Mouse (Mus musculus) embryonic facial prominence, embryonic 14.5 days (tissue): Measurements from ENCODE around the gene Eif4e. TPM values are rescaled to one million over a fixed set of nuclear protein-coding genes. Genes with fewer than 3 reads are reported as not detected.
A peak's percentile ranks its signal among the peaks of the same experiment; 100 is the strongest.

ENCODE experiments used
- ATAC-seq: fragments of 200-750 bp; cut with Nextera tagmentation; 2 replicates; pipeline ENCODE4 v1.8.0; 2017; ENCODE audit warnings: low read depth, moderate number of reproducible peaks, moderate TSS enrichment
- DNase-seq: peaks from one replicate; pipeline ENCODE4 v3.0.0-alpha.2; 2015; ENCODE audit warnings: low spot score
- H3K27ac ChIP-seq: fragments of 300-500 bp; sonication (generic); replicated peaks from 2 replicates; pipeline ENCODE4 v1.5.1; 2014; ENCODE audit warnings: low read depth, mild to moderate bottlenecking, low read length, moderate library complexity
- H3K27me3 ChIP-seq: fragments of 300-500 bp; sonication (generic); replicated peaks from 2 replicates; pipeline ENCODE4 v1.6.1; 2014; ENCODE audit warnings: low read length; ENCODE audit not compliant: control insufficient read depth, insufficient read depth
- H3K36me3 ChIP-seq: fragments of 300-500 bp; sonication (generic); 2 replicates; pipeline ENCODE4 v1.6.1; 2014; ENCODE audit warnings: low read length, mixed read lengths; ENCODE audit not compliant: control insufficient read depth, insufficient read depth
- H3K4me1 ChIP-seq: fragments of 300-500 bp; sonication (generic); 2 replicates; pipeline ENCODE4 v1.6.1; 2014; ENCODE audit warnings: antibody characterized with exemption, low read length; ENCODE audit not compliant: control insufficient read depth, insufficient read depth
- H3K4me2 ChIP-seq: fragments of 300-500 bp; sonication (generic); 2 replicates; pipeline ENCODE4 v1.6.1; 2014; ENCODE audit warnings: low read depth, mild to moderate bottlenecking, low read length, moderate library complexity, mixed read lengths
- H3K4me3 ChIP-seq: fragments of 300-500 bp; sonication (generic); 2 replicates; pipeline ENCODE4 v1.5.1; 2014; ENCODE audit warnings: low read depth, mild to moderate bottlenecking, low read length
- H3K9ac ChIP-seq: fragments of 300-500 bp; sonication (generic); 2 replicates; pipeline ENCODE4 v1.6.1; 2014; ENCODE audit warnings: low read depth, mild to moderate bottlenecking, low read length, moderate library complexity, mixed read lengths
- H3K9me3 ChIP-seq: fragments of 300-500 bp; sonication (generic); 2 replicates; pipeline ENCODE4 v1.6.1; 2016; ENCODE audit warnings: low read length; ENCODE audit not compliant: control insufficient read depth
- WGBS: fragments of 180-500 bp; shearing (Covaris S2); extraction: QIAGEN DNeasy Blood & Tissue Kit; methylation state at CpG from one replicate; pipeline ENCODE4 v1.1.7; 2014; 5-methylcytosine and 5-hydroxymethylcytosine counted together
- polyA plus RNA-seq: library from polyadenylated mRNA; unstranded; fragments of >200 nt; fragmentation: Nextera tagmentation; extraction: Ambion mirVana; gene quantifications from 2 replicates; pipeline ENCODE4 v1.2.1, GENCODE M21; 2014

Eif4e gene
- polyA plus RNA-seq, 1 experiment from 2014 or later: 333 TPM

GRCm38 (mm10) chr3:138586213-138586612 lies 60.2 kb downstream of the Eif4e start:
- Histone ChIP-seq H3K36me3 (no peaks in the 10 kb centered on the region), H3K4me1 (no peaks in the 10 kb centered on the region), H3K4me3 (no peak overlapping the region), H3K4me2 (no peak overlapping the region), H3K27ac (no peak overlapping the region), H3K9ac (no peak overlapping the region), H3K27me3 (no peaks in the 10 kb centered on the region), H3K9me3 (peaks cover 10% of the 10 kb centered on the region; the same call in 1 of the 2 replicates)
- 51% methylated on average over 7 of the region's 7 CpGs for WGBS
- no peak for DNase-seq
- no peak for ATAC-seq

GRCm38 (mm10) chr3:138587137-138587536 lies 61.2 kb downstream of the Eif4e start:
- no peaks in the 10 kb centered on the region for H3K27me3 ChIP-seq
- H3K9me3 ChIP-seq: peaks cover 10% of the 10 kb centered on the region; the same call in 1 of the 2 replicates
- H3K4me1 ChIP-seq: no peaks in the 10 kb centered on the region
- no peak overlapping the region for H3K27ac ChIP-seq
- DNase-seq (no peak), ATAC-seq (no peak)
- no peak overlapping the region for H3K9ac ChIP-seq
- H3K4me3 ChIP-seq: no peak overlapping the region
- H3K4me2 ChIP-seq: no peak overlapping the region
- WGBS: 90% methylated on average over 4 of the region's 4 CpGs
- H3K36me3 ChIP-seq: no peaks in the 10 kb centered on the region

GRCm38 (mm10) chr3:138588001-138588400 lies 62.0 kb downstream of the Eif4e start:
- DNase-seq (no peak), ATAC-seq (no peak)
- Histone ChIP-seq H3K36me3 (no peaks in the 10 kb centered on the region), H3K9me3 (peaks cover 8% of the 10 kb centered on the region; the same call in 1 of the 2 replicates), H3K27ac (no peak overlapping the region), H3K4me1 (no peaks in the 10 kb centered on the region), H3K4me2 (no peak overlapping the region), H3K27me3 (no peaks in the 10 kb centered on the region), H3K9ac (no peak overlapping the region), H3K4me3 (no peak overlapping the region)
- WGBS: 69% methylated on average over 9 of the region's 9 CpGs

- DNase-seq: no peak
- ATAC-seq: no peak
- H3K4me3 ChIP-seq: no peak overlapping the region
- no peaks in the 10 kb centered on the region for H3K4me1 ChIP-seq
- H3K9me3 ChIP-seq: no peaks in the 10 kb centered on the region
- H3K4me2 ChIP-seq: no peak overlapping the region
- no peak overlapping the region for H3K27ac ChIP-seq
- 85% methylated on average over 4 of the region's 4 CpGs for WGBS
- no peak overlapping the region for H3K9ac ChIP-seq
- no peaks in the 10 kb centered on the region for H3K27me3 ChIP-seq
- H3K36me3 ChIP-seq: no peaks in the 10 kb centered on the region
Observed at GRCm38 (mm10) chr3:138591002-138591401, 65.0 kb downstream of the Eif4e start.

- Histone ChIP-seq H3K36me3 (no peaks in the 10 kb centered on the region), H3K4me3 (no peak overlapping the region), H3K4me2 (no peak overlapping the region), H3K27ac (no peak overlapping the region), H3K9me3 (no peaks in the 10 kb centered on the region), H3K9ac (no peak overlapping the region), H3K27me3 (no peaks in the 10 kb centered on the region), H3K4me1 (no peaks in the 10 kb centered on the region)
- ATAC-seq (no peak), DNase-seq (no peak)
- WGBS: 80% methylated on average over 7 of the region's 7 CpGs
Observed at GRCm38 (mm10) chr3:138591806-138592365, 65.9 kb downstream of the Eif4e start.

- ATAC-seq (no peak), DNase-seq (no peak)
- Histone ChIP-seq H3K4me2 (no peak overlapping the region), H3K27me3 (no peaks in the 10 kb centered on the region), H3K27ac (no peak overlapping the region), H3K9me3 (no peaks in the 10 kb centered on the region), H3K9ac (no peak overlapping the region), H3K36me3 (no peaks in the 10 kb centered on the region), H3K4me1 (no peaks in the 10 kb centered on the region), H3K4me3 (no peak overlapping the region)
- WGBS: 89% methylated on average over 8 of the region's 8 CpGs
Observed at GRCm38 (mm10) chr3:138593131-138593530, 67.2 kb downstream of the Eif4e start.

GRCm38 (mm10) chr3:138593911-138594310 lies 67.9 kb downstream of the Eif4e start:
- Histone ChIP-seq H3K4me2 (no peak overlapping the region), H3K4me3 (no peak overlapping the region), H3K4me1 (no peaks in the 10 kb centered on the region), H3K27ac (no peak overlapping the region), H3K9me3 (no peaks in the 10 kb centered on the region), H3K36me3 (no peaks in the 10 kb centered on the region), H3K9ac (no peak overlapping the region), H3K27me3 (no peaks in the 10 kb centered on the region)
- ATAC-seq (no peak), DNase-seq (peak; percentile 10)
- 87% methylated on average over 7 of the region's 7 CpGs for WGBS

- Histone ChIP-seq H3K9me3 (no peaks in the 10 kb centered on the region), H3K4me2 (no peak overlapping the region), H3K36me3 (no peaks in the 10 kb centered on the region), H3K4me3 (no peak overlapping the region), H3K27me3 (no peaks in the 10 kb centered on the region), H3K4me1 (no peaks in the 10 kb centered on the region), H3K27ac (no peak overlapping the region), H3K9ac (no peak overlapping the region)
- 74% methylated on average over 4 of the region's 4 CpGs for WGBS
- ATAC-seq (no peak), DNase-seq (no peak)
Observed at GRCm38 (mm10) chr3:138601076-138601475, 75.1 kb downstream of the Eif4e start.

- H3K36me3 ChIP-seq: no peaks in the 10 kb centered on the region
- ATAC-seq (no peak), DNase-seq (peak; percentile 13)
- no peaks in the 10 kb centered on the region for H3K9me3 ChIP-seq
- WGBS: 58% methylated on average over 8 of the region's 8 CpGs
- no peak overlapping the region for H3K4me2 ChIP-seq
- H3K4me3 ChIP-seq: no peak overlapping the region
- H3K9ac ChIP-seq: no peak overlapping the region
- H3K27me3 ChIP-seq: no peaks in the 10 kb centered on the region
- no peak overlapping the region for H3K27ac ChIP-seq
- H3K4me1 ChIP-seq: no peaks in the 10 kb centered on the region
Observed at GRCm38 (mm10) chr3:138605132-138605531, 79.2 kb downstream of the Eif4e start.
